Mouse (Mus musculus) adrenal gland, adult 2 months (tissue): ENCODE data around the gene Hnrnph2. TPM values are rescaled to one million over a fixed set of nuclear protein-coding genes. Genes with fewer than 3 reads are reported as not detected.

Experiments used
- DNase-seq: peaks from one replicate; pipeline ENCODE4 v3.0.0; 2021
- long read RNA-seq: library from polyadenylated mRNA; stranded (forward); transcript quantifications from one replicate; pipeline ENCODE4 v2.0.0, GENCODE M21; 2021
- polyA plus RNA-seq: library from polyadenylated mRNA; depleted of rRNA; stranded (reverse); fragments of >200 nt; gene quantifications from 2 replicates; pipeline ENCODE4 v1.2.3, GENCODE M21; 2012; rRNA removed
- total RNA-seq, 2 experiments: library from RNA; stranded (reverse); gene quantifications; 2 replicates each; pipeline ENCODE4 v1.2.3; 2021

Hnrnph2 gene
- total RNA-seq (100 to 1,000 TPM in 1 of 2 experiments, 10 to 100 TPM in 1; 99.9 to 107 TPM), polyA plus RNA-seq (2.1 TPM in 2 replicates)
- long read RNA-seq, transcript Hnrnph2-203 (3 exons, 2,426 nt) = major isoform, 60 of 92 reads
- long read RNA-seq, transcript Hnrnph2-202 (4 exons, 2,364 nt) = minor isoform, 27 of 92 reads
- long read RNA-seq, partial matches to known transcripts = 5 of 92 reads
- long read RNA-seq, other reads (novel, unspliced or antisense) = 0 of 92 reads

DNA sequence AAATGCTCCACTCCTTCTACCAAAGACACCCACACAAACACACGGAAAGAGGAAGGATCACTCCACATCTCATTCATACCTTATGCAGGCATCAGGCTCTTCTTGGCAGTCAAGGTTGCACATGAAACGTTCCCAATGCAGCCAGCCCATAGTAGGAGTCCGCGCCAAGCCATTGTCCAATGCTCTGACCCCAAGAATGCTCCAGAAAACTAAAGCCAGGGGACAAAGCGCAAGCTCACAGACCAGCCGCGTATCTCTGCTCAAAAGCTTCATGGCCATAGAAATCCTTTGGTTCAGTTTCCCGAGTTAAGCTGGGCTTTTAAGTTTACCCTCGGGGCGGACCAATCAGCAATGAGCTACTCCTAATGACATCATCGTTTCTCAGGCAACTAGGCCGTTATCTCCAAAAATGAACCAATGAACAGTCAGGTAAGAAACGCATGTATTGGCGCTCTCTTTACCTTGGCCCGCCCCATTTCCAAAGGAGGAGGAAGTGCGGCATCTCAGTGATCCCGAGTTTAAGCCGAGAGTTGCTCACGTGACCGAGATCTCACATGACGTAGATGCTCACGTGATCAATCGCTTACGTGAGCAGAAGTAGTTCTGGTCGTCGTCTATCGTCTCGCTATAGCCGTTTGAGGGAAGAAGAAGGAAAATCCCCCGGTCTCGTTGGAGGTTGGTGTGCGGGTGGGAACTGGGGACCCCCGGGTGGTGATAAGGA is at the start of gene Hnrnph2, which contains the start of gene Gla:
Gene Hnrnph2 (plus strand): TSS at position 521 of the 721 bp plus-strand sequence.
Gene Gla (minus strand): TSS at position 467 of the 721 bp plus-strand sequence.
- peak; percentile 88 for DNase-seq

DNA sequence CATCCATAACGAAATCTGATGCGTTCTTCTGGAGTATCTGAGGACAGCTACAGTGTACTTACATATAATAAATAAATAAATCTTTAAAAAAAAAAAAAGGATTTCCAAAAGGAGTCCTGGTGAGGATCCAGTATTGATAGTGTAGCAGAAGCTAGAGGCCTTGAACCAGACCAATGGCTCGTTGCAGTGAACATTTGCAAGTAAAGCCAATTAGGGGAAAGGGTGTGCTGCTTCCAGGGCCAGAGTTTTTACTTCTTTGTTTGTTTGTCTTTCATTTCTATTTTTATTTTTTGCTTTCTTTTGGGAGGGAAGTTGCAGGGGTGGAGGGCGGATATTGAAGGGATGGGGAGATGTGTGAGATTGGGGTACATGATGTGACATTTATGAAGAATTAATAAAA is 47.7 kb upstream of the Hnrnph2 start:
- DNase-seq = no peak

DNA sequence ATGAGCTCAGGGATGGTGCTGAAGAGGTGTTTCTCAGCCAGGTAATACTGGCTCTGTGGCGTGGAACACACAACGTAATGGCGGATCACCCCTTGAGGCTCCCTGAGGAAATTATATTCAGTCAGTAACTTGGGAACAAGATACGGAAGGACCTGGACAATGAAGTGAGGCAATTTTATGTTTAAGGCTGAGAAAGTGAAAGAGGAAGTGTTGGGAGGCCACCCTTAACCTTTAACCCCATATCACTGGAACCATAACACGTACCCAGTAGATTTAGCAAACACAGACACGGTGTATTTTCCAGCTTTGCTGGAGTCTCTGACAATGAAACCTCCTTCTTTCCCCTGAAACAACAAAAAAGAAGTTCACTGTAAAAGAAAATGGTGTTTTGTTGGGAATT is 46.6 kb upstream of the Hnrnph2 start:
- DNase-seq = no peak

DNA sequence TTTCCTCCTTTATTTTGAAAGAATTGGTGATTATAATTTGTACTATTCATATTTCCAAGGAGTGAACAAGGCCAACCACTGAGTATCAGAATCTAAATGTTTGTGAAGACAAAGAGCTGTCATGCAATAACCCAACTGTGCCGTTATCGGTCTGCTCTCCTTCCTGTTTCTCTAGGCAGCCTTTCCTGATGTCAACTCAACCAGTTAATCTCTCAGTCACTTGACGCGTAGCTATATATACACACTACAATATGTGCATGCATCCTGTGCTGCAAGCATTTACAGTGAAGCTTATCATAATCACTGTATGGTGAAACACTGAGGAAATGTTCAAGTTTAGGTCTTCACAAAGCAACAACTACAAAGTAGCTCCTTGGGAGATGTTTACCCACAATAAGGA is 36.7 kb upstream of the Hnrnph2 start:
- no peak for DNase-seq

DNA sequence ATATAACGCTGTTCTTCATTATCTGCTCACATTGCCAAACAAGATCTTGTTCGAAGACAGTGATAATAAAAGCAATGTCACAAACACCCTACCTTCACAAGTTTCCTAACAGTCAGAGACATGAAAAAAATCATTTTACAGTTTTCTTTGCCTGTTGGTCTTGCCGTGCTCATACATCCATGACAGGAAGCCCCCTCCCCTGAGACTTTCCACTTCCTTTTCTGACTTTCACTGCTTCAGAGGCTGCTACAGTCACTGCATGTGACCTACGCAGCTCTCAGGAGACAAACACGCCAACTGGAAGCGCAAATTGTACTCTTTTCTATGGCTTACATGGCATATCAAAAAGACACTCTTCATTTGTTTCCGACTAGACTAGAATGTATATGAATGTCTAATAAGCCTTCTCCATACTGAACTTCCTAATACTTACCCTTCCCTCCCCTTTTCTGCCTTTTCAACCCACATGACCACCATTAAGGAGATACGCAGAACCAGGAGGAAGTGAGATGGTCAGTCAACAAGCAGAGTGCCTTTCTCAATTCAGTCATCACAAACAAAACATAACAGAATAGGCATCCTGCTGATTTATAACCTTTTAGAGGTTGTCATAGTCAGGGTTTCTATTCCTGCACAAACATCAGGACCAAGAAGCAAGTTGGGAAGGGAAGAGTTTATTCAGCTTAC is 34.3 kb upstream of the Hnrnph2 start:
- DNase-seq = no peak

DNA sequence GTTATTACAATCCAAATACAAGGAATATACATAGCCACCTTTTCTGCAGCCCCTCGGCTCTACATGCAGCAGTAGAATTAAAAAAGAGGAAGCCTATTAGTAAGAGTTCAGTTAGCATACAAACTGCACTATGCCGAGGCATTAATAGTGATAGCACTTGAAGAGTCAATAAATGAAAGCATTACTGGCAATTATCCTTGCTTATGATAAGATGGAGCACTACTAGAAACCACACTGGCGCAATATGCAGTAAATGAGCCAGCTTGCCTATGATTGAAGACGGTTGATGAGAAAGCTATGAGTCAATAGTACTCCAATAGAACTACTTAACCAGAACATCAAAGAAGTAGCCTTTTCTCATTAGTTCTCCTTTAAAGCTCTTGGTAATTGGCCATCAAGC is 23.1 kb upstream of the Hnrnph2 start:
- no peak for DNase-seq

DNA sequence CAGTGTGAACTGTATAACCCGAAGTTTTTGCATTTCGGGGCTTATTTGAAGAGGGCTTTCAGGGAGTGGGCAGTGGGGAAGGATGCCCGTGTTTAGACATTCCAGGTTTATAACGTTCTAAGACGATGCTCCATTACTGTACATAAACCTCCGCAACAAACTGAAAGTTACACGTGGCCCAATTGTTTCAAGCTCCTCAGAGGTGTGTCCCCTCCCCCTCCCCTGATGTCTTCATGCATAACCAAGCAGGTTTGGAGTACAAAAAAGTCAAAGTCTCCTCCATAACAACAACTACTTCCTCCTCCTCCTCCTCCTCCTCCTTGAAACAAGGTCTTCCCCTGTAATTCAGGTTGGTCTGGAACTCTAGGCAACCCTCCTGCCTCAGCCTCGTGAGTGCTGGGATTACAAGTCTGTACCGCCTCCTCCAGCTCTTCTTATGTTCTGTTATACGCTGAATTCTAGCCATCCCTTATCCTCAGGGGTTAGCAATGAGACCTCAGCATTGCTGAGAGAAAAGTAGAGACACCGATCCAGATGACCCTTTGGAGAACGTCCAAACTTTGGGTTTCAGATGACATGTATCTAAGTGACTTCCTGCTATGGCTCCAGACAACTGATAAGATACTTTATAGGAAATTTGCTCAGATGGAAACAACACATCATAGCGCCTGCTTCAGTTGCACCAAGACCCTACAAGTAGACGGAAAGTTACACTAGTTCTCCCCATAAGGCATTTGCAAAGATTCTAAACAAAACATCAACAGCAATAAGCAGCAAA is 20.3 kb upstream of the Hnrnph2 start:
- DNase-seq = no peak

DNA sequence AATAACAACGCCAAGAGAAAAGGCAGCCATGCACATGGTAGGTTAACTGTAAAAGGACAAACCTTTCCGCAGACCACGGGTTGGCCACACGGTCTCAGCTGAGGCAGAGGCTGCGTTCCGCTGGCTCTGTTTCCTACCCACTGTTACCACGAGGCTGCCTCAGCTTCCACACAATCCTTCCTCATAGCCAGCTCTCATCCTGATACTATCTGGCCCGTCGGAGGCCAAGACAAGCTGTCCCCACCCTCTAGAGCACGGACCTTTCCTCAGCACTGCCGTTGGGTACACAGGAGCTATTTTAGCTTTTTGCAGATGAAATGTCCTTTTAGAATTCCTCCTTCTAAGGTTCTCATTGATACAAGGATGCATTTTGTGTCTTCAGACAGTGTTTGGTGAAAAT is 18.7 kb upstream of the Hnrnph2 start:
- no peak for DNase-seq

DNA sequence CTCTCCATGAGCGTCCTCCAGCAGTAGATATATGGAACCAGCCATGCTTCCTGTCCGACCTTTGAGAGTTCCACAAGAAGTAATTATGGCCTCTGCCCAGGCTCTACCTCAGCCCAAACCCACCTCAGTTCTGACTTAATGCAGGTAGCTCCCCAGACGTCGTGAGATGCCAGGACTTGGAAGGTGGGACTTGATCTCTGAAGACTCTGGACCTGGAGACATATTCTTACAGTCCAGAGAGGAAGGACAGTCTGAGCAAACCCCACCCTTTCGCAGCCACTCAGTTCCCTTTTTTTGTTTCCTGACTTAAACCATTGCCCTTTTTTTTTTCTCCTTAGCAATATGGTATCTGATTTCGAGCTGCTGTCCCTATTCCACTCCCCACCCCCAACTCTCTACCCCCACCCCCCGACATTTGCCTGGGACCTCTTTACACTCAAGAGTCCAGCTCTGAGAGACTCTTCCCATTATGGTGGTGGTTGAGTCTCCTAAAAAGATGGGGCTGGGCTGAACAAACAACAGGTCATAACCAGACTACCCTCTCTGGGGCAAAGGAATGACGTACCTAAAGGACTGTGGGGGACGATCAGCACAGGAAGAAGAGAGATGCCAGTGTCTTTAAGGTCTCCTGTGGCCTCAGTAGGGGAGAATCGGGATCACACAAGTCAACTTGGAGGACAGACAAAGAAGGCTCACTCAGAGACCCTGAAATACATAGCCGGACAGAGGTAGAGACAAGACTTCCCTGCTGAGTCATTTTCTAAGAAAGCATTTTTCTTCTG is 17.9 kb upstream of the Hnrnph2 start, which contains the start of gene Btk:
Gene Btk (minus strand): TSS at position 683 of the 782 bp plus-strand sequence.
- no peak for DNase-seq

DNA sequence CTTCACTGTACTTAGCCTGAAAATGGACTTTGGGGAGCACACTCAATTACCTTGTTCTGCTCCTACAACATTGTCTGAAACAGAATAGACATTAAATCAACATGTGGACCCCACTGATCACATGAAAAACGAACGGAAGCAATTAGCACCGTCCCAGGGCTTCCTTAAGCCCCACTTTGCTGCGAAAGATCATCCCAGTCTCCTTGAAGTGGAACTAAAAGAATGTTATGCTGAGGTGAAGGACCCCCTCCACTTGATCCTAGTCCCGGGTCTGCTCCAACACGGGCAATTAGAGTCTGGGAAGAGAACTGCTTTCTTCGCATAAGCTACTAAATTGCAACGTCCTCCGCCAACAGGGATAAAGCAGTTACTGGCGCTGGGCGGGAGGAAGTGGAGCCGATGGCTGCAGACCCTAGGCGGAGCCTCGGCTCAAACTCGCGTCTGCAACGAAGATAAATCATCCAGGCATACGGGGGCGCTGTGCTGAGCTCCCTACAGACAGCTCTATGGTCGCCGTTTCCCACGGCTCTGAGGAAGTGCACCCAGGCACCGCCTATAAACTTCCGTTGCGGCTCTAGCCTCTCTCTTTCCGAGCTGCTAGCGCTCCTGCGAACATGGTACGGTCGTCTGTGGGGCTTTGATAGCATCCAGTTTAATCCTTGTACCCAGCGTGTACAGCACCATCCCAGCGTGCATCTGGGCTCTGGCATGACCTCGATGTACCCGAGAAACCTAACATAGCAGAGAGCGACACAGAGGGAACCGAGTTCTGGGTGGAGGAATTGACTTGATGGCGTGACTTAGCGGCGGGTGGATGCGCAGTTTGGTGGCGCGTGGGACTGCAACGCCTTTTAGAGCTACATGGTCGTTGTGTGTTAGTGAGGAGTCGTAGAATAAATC is 15.6 kb upstream of the Hnrnph2 start, which contains the start of gene Rpl36a:
Gene Rpl36a (plus strand): TSS at position 552 of the 900 bp plus-strand sequence.
- DNase-seq = peak; percentile 92

DNA sequence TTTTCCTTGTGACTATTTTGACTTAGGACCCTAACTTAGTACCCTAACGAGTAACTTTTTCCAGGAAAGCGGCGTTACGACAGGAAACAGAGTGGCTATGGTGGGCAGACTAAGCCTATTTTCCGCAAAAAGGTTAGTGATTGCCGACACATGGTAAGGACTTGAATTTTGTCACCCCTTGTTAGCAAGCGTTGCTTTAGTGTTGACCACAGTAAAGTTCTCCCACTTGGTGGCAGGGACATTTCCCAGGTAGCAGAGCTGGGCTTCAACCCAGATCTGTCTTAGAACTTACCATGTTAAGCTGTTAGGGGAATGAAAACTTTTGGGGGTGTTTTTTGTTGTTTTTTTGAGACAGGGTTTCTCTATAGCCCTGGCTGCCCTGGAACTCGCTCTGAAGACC is 14.5 kb upstream of the Hnrnph2 start:
- DNase-seq = no peak

DNA sequence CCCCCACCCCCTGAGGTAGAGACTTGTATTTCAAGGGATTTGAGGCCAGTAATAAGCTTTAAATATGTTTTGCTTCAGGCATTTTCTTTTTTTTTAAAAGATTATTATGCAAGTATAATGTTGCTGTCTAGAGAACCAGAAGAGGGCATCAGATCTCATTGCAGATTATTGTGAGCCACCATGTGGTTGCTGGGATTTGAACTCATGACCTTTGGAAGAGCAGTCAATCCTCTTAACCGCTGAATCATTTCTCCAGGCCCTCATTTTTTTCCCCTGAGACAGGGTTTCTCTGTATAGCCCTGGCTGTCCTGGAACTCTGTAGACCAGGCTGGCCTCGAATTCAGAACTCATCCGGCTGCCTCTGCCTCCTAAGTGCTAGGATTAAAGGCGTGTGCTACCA is 12.7 kb upstream of the Hnrnph2 start:
- DNase-seq = no peak

DNA sequence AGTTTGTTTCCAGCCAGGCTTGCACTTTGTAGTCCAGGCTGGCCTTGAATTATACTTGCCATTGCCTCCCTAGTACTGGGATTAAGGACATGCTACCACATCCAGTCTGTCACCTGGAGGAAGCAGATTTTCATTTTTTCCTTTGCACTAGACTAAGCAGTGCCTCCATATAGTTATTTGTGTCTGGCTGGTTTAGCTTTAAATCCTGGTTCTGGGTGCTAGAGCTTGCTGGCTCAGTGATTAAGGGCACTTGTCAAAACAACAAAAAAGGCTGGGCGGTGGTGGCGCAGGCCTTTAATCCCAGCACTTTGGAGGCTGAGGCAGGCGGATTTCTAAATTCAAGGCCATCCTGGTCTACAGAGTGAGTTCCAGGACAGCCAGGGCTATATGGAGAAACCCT is 12.0 kb upstream of the Hnrnph2 start:
- DNase-seq = no peak

DNA sequence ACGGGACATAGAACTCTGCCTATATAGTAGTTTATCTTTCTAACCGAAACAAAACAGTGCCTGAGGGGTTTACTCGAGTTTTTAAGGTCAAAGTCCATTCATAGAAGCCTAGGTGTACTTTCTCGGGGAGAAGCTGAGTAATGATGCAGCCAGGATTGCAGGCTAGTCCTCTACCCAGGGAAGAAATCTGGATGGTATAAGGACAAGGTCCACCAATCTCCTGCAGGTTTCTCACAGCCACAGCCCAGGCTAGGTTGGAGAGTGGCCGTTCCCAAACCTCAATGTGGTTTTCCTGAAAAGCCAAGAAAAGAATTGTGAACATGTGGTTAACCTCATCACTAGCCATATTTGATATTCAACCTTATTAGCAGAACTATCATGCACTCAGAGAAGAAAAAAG is 11.1 kb upstream of the Hnrnph2 start:
- DNase-seq = no peak

DNA sequence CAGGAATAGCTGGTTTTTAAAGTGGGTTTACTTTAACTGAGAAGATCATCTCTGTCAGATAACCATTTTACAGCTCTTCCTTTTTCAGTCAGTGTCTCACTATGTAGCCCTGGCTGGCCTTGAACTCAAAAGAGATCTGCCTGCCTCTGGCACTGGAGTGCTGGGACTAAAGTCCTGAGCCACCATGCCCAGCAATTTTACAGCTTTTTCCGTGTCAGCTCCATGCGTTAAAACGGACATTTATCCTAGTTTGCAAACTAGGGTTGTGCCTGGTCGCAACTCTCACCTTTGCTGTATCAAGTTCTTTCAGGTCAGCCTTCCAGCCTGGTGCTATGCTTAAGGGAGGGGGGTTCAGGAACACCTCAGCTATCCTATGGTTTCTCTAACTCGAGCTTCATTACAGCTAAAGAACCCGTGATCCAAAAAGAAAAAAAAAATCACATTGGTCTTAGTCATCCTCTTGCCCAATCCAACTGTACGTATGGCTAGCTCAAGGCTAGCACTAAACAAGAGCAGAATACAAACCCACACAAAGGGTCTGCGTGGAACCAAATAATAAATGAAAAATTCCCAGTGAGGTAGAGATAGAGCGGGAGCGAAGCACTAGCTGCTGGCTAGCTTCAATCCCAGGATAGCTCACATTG is 935 bp upstream of the Hnrnph2 start:
- no peak for DNase-seq

DNA sequence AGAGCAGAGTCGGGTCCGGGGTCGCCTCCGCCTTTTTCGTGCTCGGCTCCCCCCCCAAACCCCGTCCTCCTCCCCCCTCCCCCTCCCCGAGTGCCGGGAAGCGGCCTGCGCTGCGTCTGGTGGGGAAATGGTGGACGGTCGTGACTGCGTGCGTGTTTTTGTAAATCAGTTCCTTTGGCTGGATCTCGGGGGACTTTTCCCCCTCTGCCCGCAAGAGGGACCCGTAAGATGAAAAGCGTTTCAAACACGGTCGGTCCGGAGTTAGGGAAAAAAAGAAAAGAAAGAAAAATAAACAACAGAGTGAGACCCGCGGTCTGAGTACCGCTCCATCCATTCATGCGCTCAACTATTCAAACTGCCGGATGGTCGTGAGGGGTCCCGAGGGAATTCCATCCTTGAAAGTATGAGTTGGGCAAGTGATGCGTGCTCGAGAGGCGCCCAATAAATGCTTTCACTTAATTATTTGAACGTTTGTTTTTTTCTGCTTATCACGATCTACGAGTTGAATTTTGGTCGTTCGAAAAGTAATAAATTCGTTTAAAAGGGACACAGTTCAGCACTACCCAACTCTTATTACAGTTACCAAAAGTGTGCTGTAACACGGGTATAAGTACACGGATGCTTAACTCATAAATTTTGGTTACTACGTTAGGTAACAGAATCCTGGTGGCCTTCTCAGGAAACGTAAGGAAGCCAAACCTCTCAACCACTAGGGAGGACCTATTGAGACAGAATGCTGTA is 571 bp downstream of the Hnrnph2 start:
- DNase-seq = no peak

DNA sequence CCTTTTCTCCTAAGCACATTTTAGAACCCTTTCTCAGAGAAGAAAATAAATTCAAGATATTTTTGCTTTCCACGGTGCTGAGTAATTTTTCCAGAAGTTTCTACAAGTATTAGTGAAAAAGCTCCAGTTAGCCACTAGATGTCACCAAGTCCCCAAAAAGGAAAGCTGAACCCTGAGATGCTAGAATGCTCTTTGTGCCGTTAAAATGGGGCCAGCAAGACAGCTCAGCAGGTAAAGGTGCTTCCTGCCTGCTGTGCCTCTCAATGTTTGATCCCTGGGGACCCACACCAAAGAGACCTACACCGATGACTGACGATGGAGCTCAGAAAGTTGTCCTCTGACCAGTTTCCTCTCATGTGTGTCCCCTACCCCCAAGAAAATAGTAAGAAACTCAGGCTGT is 8.5 kb downstream of the Hnrnph2 start:
- DNase-seq = no peak

DNA sequence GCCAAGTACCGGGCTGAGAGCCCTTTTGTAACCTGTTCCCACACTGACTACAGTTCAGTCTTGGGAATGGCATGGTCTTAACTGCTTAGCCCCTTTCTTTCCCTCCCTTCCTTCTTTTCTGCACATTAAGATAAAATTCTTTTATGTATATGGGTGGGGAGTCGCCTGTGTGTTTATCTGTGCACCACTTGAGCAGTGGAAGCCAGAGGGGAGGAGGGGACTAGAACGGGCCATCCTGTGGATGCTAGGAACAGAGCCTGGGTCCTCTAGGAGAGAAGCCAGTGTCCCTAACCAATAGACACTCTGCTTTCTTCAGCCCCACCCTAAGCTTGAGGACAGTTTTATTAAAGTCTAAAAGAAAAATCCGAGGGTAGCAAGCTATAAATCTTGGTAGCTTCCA is 10.0 kb downstream of the Hnrnph2 start:
- no peak for DNase-seq
